Mouse (Mus musculus) CD4-positive, CD25-positive, alpha-beta regulatory T cell, adult 4 months (primary cell): Measurements from ENCODE around the gene A530064D06Rik. TPM values are rescaled to one million over a fixed set of nuclear protein-coding genes. Genes with fewer than 3 reads are reported as not detected.
"Not testable (repeated sequence)": the region's sequence is repeated elsewhere in the genome, so short reads cannot be mapped to it uniquely, and the experiment has no call there.

ENCODE experiments used
- ATAC-seq: one replicate; pipeline ENCODE4 v1.8.0; 2017
- polyA plus RNA-seq, 2 experiments: library from polyadenylated mRNA; unstranded; fragments of 100-300 nt; shearing (Covaris generic); gene quantifications; one replicate each; pipeline ENCODE4 v1.2.1; 2017

The A530064D06Rik gene
- polyA plus RNA-seq: not detected

- ATAC-seq: not testable (repeated sequence)
Measured at GRCm38 (mm10) chr17:48167103-48167502, at the start of gene A530064D06Rik. A530064D06Rik (minus strand) TSS chr17:48167275.

GRCm38 (mm10) chr17:48215429-48215828 is 48.4 kb upstream of the A530064D06Rik start:
- ATAC-seq: no peak

GRCm38 (mm10) chr17:48213511-48213910 is 46.4 kb upstream of the A530064D06Rik start:
- no peak for ATAC-seq

- no peak for ATAC-seq
Measured at GRCm38 (mm10) chr17:48212596-48212995, 45.5 kb upstream of the A530064D06Rik start.

GRCm38 (mm10) chr17:48203086-48203485 is 36.0 kb upstream of the A530064D06Rik start:
- no peak for ATAC-seq

- no peak for ATAC-seq
Measured at GRCm38 (mm10) chr17:48192366-48192765, 25.3 kb upstream of the A530064D06Rik start.

- no peak for ATAC-seq
Measured at GRCm38 (mm10) chr17:48185252-48185651, 18.2 kb upstream of the A530064D06Rik start.

- no peak for ATAC-seq
Measured at GRCm38 (mm10) chr17:48157382-48158076, 9.5 kb downstream of the A530064D06Rik start.

- no peak for ATAC-seq
Measured at GRCm38 (mm10) chr17:48146120-48146519, 21.0 kb downstream of the A530064D06Rik start, which contains the start of gene 9830107B12Rik. 9830107B12Rik (minus strand) TSS chr17:48146268.

GRCm38 (mm10) chr17:48132810-48133209 is 34.3 kb downstream of the A530064D06Rik start:
- ATAC-seq: no peak

GRCm38 (mm10) chr17:48120456-48120855 is 46.6 kb downstream of the A530064D06Rik start:
- no peak for ATAC-seq

GRCm38 (mm10) chr17:48119656-48120055 is 47.4 kb downstream of the A530064D06Rik start:
- peak; percentile 47 for ATAC-seq

GRCm38 (mm10) chr17:48118570-48118969 is 48.5 kb downstream of the A530064D06Rik start:
- no peak for ATAC-seq

- ATAC-seq: no peak
Measured at GRCm38 (mm10) chr17:48110547-48111287, 56.4 kb downstream of the A530064D06Rik start.

GRCm38 (mm10) chr17:48108520-48108919 is 58.6 kb downstream of the A530064D06Rik start:
- no peak for ATAC-seq

- no peak for ATAC-seq
Measured at GRCm38 (mm10) chr17:48107862-48108261, 59.2 kb downstream of the A530064D06Rik start.

GRCm38 (mm10) chr17:48107333-48107732 is 59.7 kb downstream of the A530064D06Rik start:
- ATAC-seq: no peak

- peak; percentile 91 for ATAC-seq
Measured at GRCm38 (mm10) chr17:48100441-48101417, 66.3 kb downstream of the A530064D06Rik start.

GRCm38 (mm10) chr17:48099312-48099711 is 67.8 kb downstream of the A530064D06Rik start:
- no peak for ATAC-seq
